9 mouse cellular contexts compared by ENCODE assay signal in genomic region chr2:163756723-163757122, GRCm38 (mm10). TPM values are rescaled to one million over a fixed set of nuclear protein-coding genes. Genes with fewer than 3 reads are reported as not detected.
DNase-seq lines count a peak whose midpoint lies in the region; ATAC-seq and TF ChIP-seq lines count a peak whose summit lies in the region.
"Had no signal": no experiment of that assay in that cellular context is flagged by ENCODE, and none has a peak within 500 bp of the region (broad histone marks: within the 10 kb centered on the region; RNA-seq: fewer than 3 reads in every experiment).

No protein-coding gene starts in this region.

- peak overlapping the region; percentile 68 for H3K27ac ChIP-seq in lung, embryonic 14.5 days (ENCODE audit: low read depth)
- H3K27ac ChIP-seq in kidney, embryonic 16.5 days (ENCODE audit: low read length): peak overlapping the region; percentile 20; the same call in 1 of the 2 replicates
- no peak overlapping the region for H3K27ac ChIP-seq in stomach, postnatal 0 days (replicated peaks)

- TF ChIP-seq CTCF in lung, embryonic 14.5 days (IDR thresholded peaks at IDR 0.05; ENCODE audit: low read depth): no peak
- TF ChIP-seq CTCF in lung, adult 2 months (IDR thresholded peaks at IDR 0.05; ENCODE audit: insufficient read depth, low read length): no peak
- no peak for TF ChIP-seq CTCF in stomach, postnatal 0 days (IDR thresholded peaks at IDR 0.05; ENCODE audit: low read depth)

- no peak overlapping the region for H3K4me2 ChIP-seq in lung, embryonic 14.5 days
- H3K4me2 ChIP-seq in kidney, embryonic 16.5 days (replicated peaks; ENCODE audit: low read depth, low read length): no peak overlapping the region
- no peak overlapping the region for H3K4me2 ChIP-seq in stomach, postnatal 0 days (replicated peaks; ENCODE audit: low read depth)

- ATAC-seq in lung, embryonic 14.5 days (ENCODE audit: insufficient read depth): peak; percentile 76
- ATAC-seq in kidney, embryonic 16.5 days (ENCODE audit: low FRiP score, low TSS enrichment): no peak; the same call in 1 of the 2 replicates
- ATAC-seq in stomach, postnatal 0 days (ENCODE audit: low FRiP score, low TSS enrichment): no peak
- ATAC-seq: activated CD4-positive, CD25-positive, alpha-beta regulatory T cell, adult 4 months had no signal

- TF ChIP-seq EP300 in stomach, postnatal 0 days (optimal IDR thresholded peaks at IDR 0.05): no peak

- peaks cover 18% of the 10 kb centered on the region for H3K4me1 ChIP-seq in lung, embryonic 14.5 days (ENCODE audit: insufficient read depth)
- no peaks in the 10 kb centered on the region for H3K4me1 ChIP-seq in lung, adult 2 months (ENCODE audit: control insufficient read depth, insufficient read depth, low read length)
- peaks cover 4% of the 10 kb centered on the region; the same call in 1 of the 2 replicates for H3K4me1 ChIP-seq in kidney, embryonic 16.5 days (ENCODE audit: insufficient read depth, low read length)
- H3K4me1 ChIP-seq in stomach, postnatal 0 days (replicated peaks; ENCODE audit: control insufficient read depth, insufficient read depth): 0 out of 2 replicates have a peak, but pooled peaks cover 2% of the 10 kb centered on the region

- H3K27me3 ChIP-seq in lung, embryonic 14.5 days (ENCODE audit: insufficient read depth, low read length): no peaks in the 10 kb centered on the region
- 0 out of 2 replicates have a peak, but pooled peaks cover under 1% of the 10 kb centered on the region for H3K27me3 ChIP-seq in kidney, embryonic 16.5 days (ENCODE audit: insufficient read depth, low read length)
- H3K27me3 ChIP-seq in stomach, postnatal 0 days (ENCODE audit: control insufficient read depth, insufficient read depth, low read length): no peaks in the 10 kb centered on the region

- no peaks in the 10 kb centered on the region for H3K9me3 ChIP-seq in lung, embryonic 14.5 days (ENCODE audit: low read depth, low read length)
- no peaks in the 10 kb centered on the region for H3K9me3 ChIP-seq in kidney, embryonic 16.5 days (ENCODE audit: low read length)
- no peaks in the 10 kb centered on the region for H3K9me3 ChIP-seq in stomach, postnatal 0 days (ENCODE audit: control insufficient read depth, low read length)

- DNase-seq in lung, embryonic 14.5 days: peak; percentile 93
- no peak for DNase-seq in lung, adult 2 months
- DNase-seq in fibroblast of lung, adult 2 months (ENCODE audit: low read depth): peak; percentile 81
- DNase-seq in stomach, postnatal 0 days (ENCODE audit: low spot score): peak; percentile 39
- DNase-seq in natural killer cell, adult 2 months (ENCODE audit: low spot score in 2 of 2): no peak
- DNase-seq in thymus, postnatal 4 days: no peak

- no peak overlapping the region for H3K4me3 ChIP-seq in lung, embryonic 14.5 days (ENCODE audit: low read depth, low read length)
- no peak overlapping the region for H3K4me3 ChIP-seq in lung, adult 2 months (replicated peaks; ENCODE audit: extremely low read depth, low read depth, low read length)
- no peak overlapping the region for H3K4me3 ChIP-seq in kidney, embryonic 16.5 days (ENCODE audit: low read length)
- H3K4me3 ChIP-seq in stomach, postnatal 0 days (ENCODE audit: low read depth, low read length): no peak overlapping the region
- H3K4me3 ChIP-seq: myocyte had no signal

- no peak overlapping the region for H3K9ac ChIP-seq in lung, embryonic 14.5 days
- H3K9ac ChIP-seq in kidney, embryonic 16.5 days (replicated peaks; ENCODE audit: low read length): no peak overlapping the region
- H3K9ac ChIP-seq in stomach, postnatal 0 days (ENCODE audit: low read length): no peak overlapping the region

- no peaks in the 10 kb centered on the region for H3K36me3 ChIP-seq in lung, embryonic 14.5 days (ENCODE audit: insufficient read depth)
- H3K36me3 ChIP-seq in kidney, embryonic 16.5 days (ENCODE audit: insufficient read depth, low read length): no peaks in the 10 kb centered on the region
- no peaks in the 10 kb centered on the region for H3K36me3 ChIP-seq in stomach, postnatal 0 days (ENCODE audit: control insufficient read depth, insufficient read depth, low read length)

- no peak for TF ChIP-seq POLR2A in lung, adult 2 months (IDR thresholded peaks at IDR 0.05; ENCODE audit: borderline replicate concordance, extremely low read depth, low read depth, low read length)

- WGBS in lung, embryonic 14.5 days: 19% methylated on average over 2 of the region's 2 CpGs
- WGBS in lung, adult 2 months: 38% methylated on average over 2 of the region's 2 CpGs
- 49% methylated on average over 2 of the region's 2 CpGs for WGBS in kidney, embryonic 16.5 days
- 17% methylated on average over 2 of the region's 2 CpGs for WGBS in stomach, postnatal 0 days

RNA-seq across cellular contexts. Expression of gene Ada, which starts 6.7 kb away (rescaled TPM):
- 9.5 and 9.9 TPM in 2 replicates for polyA plus RNA-seq in lung, embryonic 14.5 days (2014; fragmentation: Nextera tagmentation; extraction: Ambion mirVana)
- 2.4 and 105 TPM in 2 replicates for polyA plus RNA-seq in lung, adult 2 months (2012; rRNA removed)
- 11.7 and 13.3 TPM in 2 replicates for polyA plus RNA-seq in kidney, embryonic 16.5 days (2015; fragmentation: Nextera tagmentation; extraction: Ambion mirVana)
- polyA plus RNA-seq in stomach, postnatal 0 days (2015; fragmentation: Nextera tagmentation; extraction: Ambion mirVana): 9.7 and 13.6 TPM in 2 replicates

Comparison
In these comparisons a context has a peak if more than half of its experiments do, and no peak if none do; other contexts are left out.
1. DNase-seq: peak in lung, embryonic 14.5 days (single experiment), fibroblast of lung, adult 2 months (single experiment) and stomach, postnatal 0 days (single experiment); none in lung, adult 2 months (single experiment), natural killer cell, adult 2 months (0 of 2) and thymus, postnatal 4 days (single experiment).